Mouse (Mus musculus) liver, adult 2 months (tissue): ENCODE data around the gene Hoxc5.

Experiments
- CTCF ChIP-seq: fragments of 200-500 bp; IDR thresholded peaks from 2 replicates; pipeline ENCODE4 v1.5.1; 2011; ENCODE audit warnings: low read depth, low read length, control low read depth
- POLR2A ChIP-seq: fragments of 200-500 bp; IDR thresholded peaks from 2 replicates; pipeline ENCODE4 v1.6.1; 2011; ENCODE audit warnings: low read length, control low read depth; ENCODE audit not compliant: insufficient read depth; ENCODE audit errors: extremely low read depth

DNA sequence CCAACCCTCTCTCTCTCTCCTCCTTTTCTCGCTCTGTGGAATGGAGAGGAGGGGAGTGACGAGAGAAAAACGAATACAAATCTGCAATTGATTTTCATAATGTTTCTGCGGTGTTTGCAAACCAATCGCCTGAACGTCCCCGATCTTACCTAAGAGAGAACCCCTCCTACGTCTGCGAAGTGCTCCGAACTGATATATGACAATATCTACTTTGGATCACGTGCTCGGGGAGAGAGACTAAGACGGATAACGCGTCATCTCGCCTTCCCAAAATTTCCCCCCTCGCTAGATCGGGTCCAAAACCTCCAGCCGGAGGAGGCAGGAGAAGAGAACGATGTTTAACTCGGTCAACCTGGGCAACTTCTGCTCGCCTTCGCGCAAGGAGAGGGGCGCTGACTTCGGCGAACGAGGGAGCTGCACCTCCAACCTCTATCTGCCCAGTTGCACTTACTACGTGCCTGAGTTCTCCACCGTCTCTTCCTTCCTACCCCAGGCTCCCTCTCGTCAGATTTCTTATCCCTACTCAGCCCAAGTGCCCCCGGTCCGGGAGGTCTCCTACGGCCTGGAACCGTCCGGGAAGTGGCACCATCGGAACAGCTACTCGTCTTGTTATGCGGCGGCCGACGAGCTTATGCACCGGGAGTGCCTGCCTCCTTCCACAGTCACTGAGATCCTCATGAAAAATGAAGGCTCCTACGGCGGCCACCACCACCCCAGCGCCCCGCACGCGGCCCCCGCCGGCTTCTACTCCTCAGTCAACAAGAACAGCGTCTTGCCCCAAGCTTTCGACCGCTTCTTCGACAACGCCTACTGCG lies 12.8 kb upstream of the Hoxc5 start, which contains the start of gene Hoxc11:
- TF ChIP-seq POLR2A: no peak
- no peak for TF ChIP-seq CTCF
